Mouse (Mus musculus): ENCODE measurements around the gene Cdh4. TPM values are rescaled to one million over a fixed set of nuclear protein-coding genes. Genes with fewer than 3 reads are reported as not detected.
A peak's percentile ranks its signal among the peaks of the same experiment; 100 is the strongest.

The Cdh4 gene
- polyA plus RNA-seq, 1 experiment from 2014 or later = 2.5 TPM

GRCm38 (mm10) chr2:179761718-179762441, 319.6 kb downstream of the Cdh4 start:
- no peaks in the 10 kb centered on the region for H3K36me3 ChIP-seq (ENCODE audit: control insufficient read depth, insufficient read depth, low read length)
- no peaks in the 10 kb centered on the region for H3K9me3 ChIP-seq (ENCODE audit: control insufficient read depth, low read depth, low read length)
- no peak overlapping the region for H3K4me2 ChIP-seq (replicated peaks; ENCODE audit: low read depth, low read length)
- no peaks in the 10 kb centered on the region for H3K27me3 ChIP-seq (ENCODE audit: control insufficient read depth, insufficient read depth, low read length)
- H3K9ac ChIP-seq (replicated peaks; ENCODE audit: low read depth, low read length) = no peak overlapping the region
- H3K27ac ChIP-seq (ENCODE audit: low read length) = no peak overlapping the region
- 56% methylated on average over 9 of the region's 9 CpGs for WGBS
- peaks cover 4% of the 10 kb centered on the region; the same call in 1 of the 2 replicates for H3K4me1 ChIP-seq (ENCODE audit: control insufficient read depth, insufficient read depth, low read length)
- no peak overlapping the region for H3K4me3 ChIP-seq (ENCODE audit: low read depth, low read length)
- ATAC-seq (ENCODE audit: insufficient number of reproducible peaks, insufficient read depth, low FRiP score, low read depth) = no peak

GRCm38 (mm10) chr2:179762521-179763305, 320.5 kb downstream of the Cdh4 start:
- WGBS = 67% methylated on average over 13 of the region's 13 CpGs
- no peaks in the 10 kb centered on the region for H3K36me3 ChIP-seq (ENCODE audit: control insufficient read depth, insufficient read depth, low read length)
- H3K9me3 ChIP-seq (ENCODE audit: control insufficient read depth, low read depth, low read length) = no peaks in the 10 kb centered on the region
- no peak overlapping the region for H3K4me3 ChIP-seq (ENCODE audit: low read depth, low read length)
- no peak for ATAC-seq (ENCODE audit: insufficient number of reproducible peaks, insufficient read depth, low FRiP score, low read depth)
- H3K27ac ChIP-seq (ENCODE audit: low read length) = no peak overlapping the region
- peaks cover 4% of the 10 kb centered on the region; the same call in 1 of the 2 replicates for H3K4me1 ChIP-seq (ENCODE audit: control insufficient read depth, insufficient read depth, low read length)
- no peaks in the 10 kb centered on the region for H3K27me3 ChIP-seq (ENCODE audit: control insufficient read depth, insufficient read depth, low read length)
- H3K4me2 ChIP-seq (replicated peaks; ENCODE audit: low read depth, low read length) = no peak overlapping the region
- H3K9ac ChIP-seq (replicated peaks; ENCODE audit: low read depth, low read length) = no peak overlapping the region

GRCm38 (mm10) chr2:179764460-179764859, 322.2 kb downstream of the Cdh4 start:
- no peaks in the 10 kb centered on the region for H3K36me3 ChIP-seq (ENCODE audit: control insufficient read depth, insufficient read depth, low read length)
- 74% methylated on average over 2 of the region's 2 CpGs for WGBS
- no peak overlapping the region for H3K4me3 ChIP-seq (ENCODE audit: low read depth, low read length)
- H3K9ac ChIP-seq (replicated peaks; ENCODE audit: low read depth, low read length) = no peak overlapping the region
- no peak overlapping the region for H3K27ac ChIP-seq (ENCODE audit: low read length)
- no peaks in the 10 kb centered on the region for H3K9me3 ChIP-seq (ENCODE audit: control insufficient read depth, low read depth, low read length)
- ATAC-seq (ENCODE audit: insufficient number of reproducible peaks, insufficient read depth, low FRiP score, low read depth) = no peak
- H3K4me2 ChIP-seq (replicated peaks; ENCODE audit: low read depth, low read length) = no peak overlapping the region
- H3K4me1 ChIP-seq (ENCODE audit: control insufficient read depth, insufficient read depth, low read length) = peaks cover 13% of the 10 kb centered on the region; the same call in 1 of the 2 replicates
- H3K27me3 ChIP-seq (ENCODE audit: control insufficient read depth, insufficient read depth, low read length) = no peaks in the 10 kb centered on the region

- Histone ChIP-seq H3K4me3 (ENCODE audit: low read depth, low read length) (no peak overlapping the region), H3K4me1 (ENCODE audit: control insufficient read depth, insufficient read depth, low read length) (peaks cover 13% of the 10 kb centered on the region; the same call in 1 of the 2 replicates), H3K9ac (replicated peaks; ENCODE audit: low read depth, low read length) (no peak overlapping the region), H3K27me3 (ENCODE audit: control insufficient read depth, insufficient read depth, low read length) (no peaks in the 10 kb centered on the region), H3K27ac (ENCODE audit: low read length) (no peak overlapping the region), H3K36me3 (ENCODE audit: control insufficient read depth, insufficient read depth, low read length) (no peaks in the 10 kb centered on the region), H3K9me3 (ENCODE audit: control insufficient read depth, low read depth, low read length) (no peaks in the 10 kb centered on the region), H3K4me2 (replicated peaks; ENCODE audit: low read depth, low read length) (no peak overlapping the region)
- no peak for ATAC-seq (ENCODE audit: insufficient number of reproducible peaks, insufficient read depth, low FRiP score, low read depth)
- 30% methylated on average over 16 of the region's 16 CpGs for WGBS
These were observed 324.7 kb downstream of the Cdh4 start for GRCm38 (mm10) chr2:179766664-179767526.

GRCm38 (mm10) chr2:179767527-179767849, 325.3 kb downstream of the Cdh4 start:
- Histone ChIP-seq H3K9ac (replicated peaks; ENCODE audit: low read depth, low read length) (no peak overlapping the region), H3K27me3 (ENCODE audit: control insufficient read depth, insufficient read depth, low read length) (no peaks in the 10 kb centered on the region), H3K4me3 (ENCODE audit: low read depth, low read length) (no peak overlapping the region), H3K9me3 (ENCODE audit: control insufficient read depth, low read depth, low read length) (no peaks in the 10 kb centered on the region), H3K27ac (ENCODE audit: low read length) (no peak overlapping the region), H3K4me1 (ENCODE audit: control insufficient read depth, insufficient read depth, low read length) (peaks cover 13% of the 10 kb centered on the region; the same call in 1 of the 2 replicates), H3K4me2 (replicated peaks; ENCODE audit: low read depth, low read length) (no peak overlapping the region), H3K36me3 (ENCODE audit: control insufficient read depth, insufficient read depth, low read length) (no peaks in the 10 kb centered on the region)
- WGBS = 24% methylated on average over 9 of the region's 9 CpGs
- no peak for ATAC-seq (ENCODE audit: insufficient number of reproducible peaks, insufficient read depth, low FRiP score, low read depth)

- 37% methylated on average over 5 of the region's 5 CpGs for WGBS
- no peaks in the 10 kb centered on the region for H3K36me3 ChIP-seq (ENCODE audit: control insufficient read depth, insufficient read depth, low read length)
- no peak overlapping the region for H3K4me3 ChIP-seq (ENCODE audit: low read depth, low read length)
- ATAC-seq (ENCODE audit: insufficient number of reproducible peaks, insufficient read depth, low FRiP score, low read depth) = peak; percentile 73; the same call in 1 of the 2 replicates
- no peaks in the 10 kb centered on the region for H3K9me3 ChIP-seq (ENCODE audit: control insufficient read depth, low read depth, low read length)
- H3K4me2 ChIP-seq (replicated peaks; ENCODE audit: low read depth, low read length) = no peak overlapping the region
- peaks cover 13% of the 10 kb centered on the region; the same call in 1 of the 2 replicates for H3K4me1 ChIP-seq (ENCODE audit: control insufficient read depth, insufficient read depth, low read length)
- H3K9ac ChIP-seq (replicated peaks; ENCODE audit: low read depth, low read length) = no peak overlapping the region
- H3K27ac ChIP-seq (ENCODE audit: low read length) = peak overlapping the region; percentile 33; the same call in 1 of the 2 replicates
- H3K27me3 ChIP-seq (ENCODE audit: control insufficient read depth, insufficient read depth, low read length) = no peaks in the 10 kb centered on the region
These were observed 326.9 kb downstream of the Cdh4 start for GRCm38 (mm10) chr2:179769137-179769536.

- Histone ChIP-seq H3K9ac (replicated peaks; ENCODE audit: low read depth, low read length) (no peak overlapping the region), H3K4me3 (ENCODE audit: low read depth, low read length) (no peak overlapping the region), H3K27me3 (ENCODE audit: control insufficient read depth, insufficient read depth, low read length) (no peaks in the 10 kb centered on the region), H3K36me3 (ENCODE audit: control insufficient read depth, insufficient read depth, low read length) (no peaks in the 10 kb centered on the region), H3K27ac (ENCODE audit: low read length) (no peak overlapping the region), H3K4me1 (ENCODE audit: control insufficient read depth, insufficient read depth, low read length) (peaks cover 18% of the 10 kb centered on the region; the same call in 1 of the 2 replicates), H3K4me2 (replicated peaks; ENCODE audit: low read depth, low read length) (no peak overlapping the region), H3K9me3 (ENCODE audit: control insufficient read depth, low read depth, low read length) (no peaks in the 10 kb centered on the region)
- 54% methylated on average over 8 of the region's 8 CpGs for WGBS
- no peak for ATAC-seq (ENCODE audit: insufficient number of reproducible peaks, insufficient read depth, low FRiP score, low read depth)
These were observed 327.7 kb downstream of the Cdh4 start for GRCm38 (mm10) chr2:179769943-179770342.

Data from stomach, embryonic 14.5 days (tissue).